Mouse (Mus musculus) MEL (cell line): Measurements from ENCODE around the gene Elk4. TPM values are rescaled to one million over a fixed set of nuclear protein-coding genes. Genes with fewer than 3 reads are reported as not detected.

Source experiments
- DNase-seq: peaks from one replicate; pipeline ENCODE4 v3.0.0; 2011; ENCODE audit warnings: low read depth, low spot score
- H3K27ac ChIP-seq: 2 replicates; pipeline ENCODE4 v1.5.1; 2012; ENCODE audit warnings: low read depth, mild to moderate bottlenecking, control low read depth, low read length, moderate library complexity; ENCODE audit not compliant: control insufficient read depth
- H3K27me3 ChIP-seq, 2 experiments: fragments of 150-350 bp in 1 of 2; sonication (generic) in 1 of 2; 2 replicates each; pipeline ENCODE4 v1.6.1; 2012; ENCODE audit warnings: low read length in 2 of 2, mild to moderate bottlenecking in 2 of 2, improper control_type of control experiment in 1 of 2, moderate library complexity in 1 of 2; ENCODE audit not compliant: insufficient read depth in 2 of 2, control insufficient read depth in 1 of 2
- H3K36me3 ChIP-seq, 2 experiments: 2 replicates each; pipeline ENCODE4 v1.6.1; 2012 to 2014; ENCODE audit warnings: low read length in 2 of 2, improper control_type of control experiment in 1 of 2, inconsistent platforms in 1 of 2, mild to moderate bottlenecking in 1 of 2; ENCODE audit not compliant: insufficient read depth in 2 of 2, control insufficient read depth in 1 of 2
- H3K4me1 ChIP-seq, 2 experiments: fragments of 150-350 bp in 1 of 2; sonication (generic) in 1 of 2; 2 replicates each; pipeline ENCODE4 v1.6.1; 2012; ENCODE audit warnings: low read length in 2 of 2, improper control_type of control experiment in 1 of 2, mild to moderate bottlenecking in 1 of 2; ENCODE audit not compliant: insufficient read depth in 2 of 2, control insufficient read depth in 1 of 2
- H3K4me3 ChIP-seq, 2 experiments: fragments of 150-350 bp in 1 of 2; sonication (generic) in 1 of 2; 2 replicates each; pipeline ENCODE4 v1.5.1; 2012; ENCODE audit warnings: low read depth in 2 of 2, low read length in 2 of 2, mild to moderate bottlenecking in 2 of 2, moderate library complexity in 2 of 2, control low read depth in 1 of 2, improper control_type of control experiment in 1 of 2; ENCODE audit not compliant: control insufficient read depth in 1 of 2, insufficient read depth in 1 of 2
- H3K79me2 ChIP-seq: 2 replicates; pipeline ENCODE4 v1.6.1; 2012; ENCODE audit warnings: mild to moderate bottlenecking, low read length, moderate library complexity; ENCODE audit not compliant: control insufficient read depth, poor library complexity, insufficient read depth
- H3K9ac ChIP-seq: 2 replicates; pipeline ENCODE4 v1.6.1; 2012; ENCODE audit warnings: low read depth, mild to moderate bottlenecking, control low read depth, low read length, moderate library complexity; ENCODE audit not compliant: control insufficient read depth, poor library complexity, severe bottlenecking
- H3K9me3 ChIP-seq: fragments of 150-350 bp; sonication (generic); replicated peaks from 2 replicates; pipeline ENCODE4 v1.6.1; 2012; ENCODE audit warnings: mild to moderate bottlenecking, low read length, improper control_type of control experiment, moderate library complexity; ENCODE audit not compliant: insufficient read depth
- CHD2 ChIP-seq: IDR thresholded peaks from 2 replicates; pipeline ENCODE4 v1.6.1; 2011; ENCODE audit warnings: low read length, improper control_type of control experiment
- CTCF ChIP-seq, 3 experiments: IDR thresholded peaks in 2 of 3; conservative IDR thresholded peaks in 1 of 3; 2 replicates each; pipeline ENCODE4 v1.5.1; 2011 to 2012; ENCODE audit warnings: low read length in 3 of 3, low read depth in 2 of 3, mild to moderate bottlenecking in 2 of 3, improper control_type of control experiment in 1 of 3, inconsistent platforms in 1 of 3, mixed read lengths in 1 of 3, moderate library complexity in 1 of 3; ENCODE audit not compliant: control insufficient read depth in 1 of 3, insufficient read depth in 1 of 3, poor library complexity in 1 of 3, severe bottlenecking in 1 of 3
- E2F4 ChIP-seq: IDR thresholded peaks from 2 replicates; pipeline ENCODE4 v1.6.1; 2011; ENCODE audit warnings: low read depth, low read length, improper control_type of control experiment, borderline replicate concordance
- ELF1 ChIP-seq: IDR thresholded peaks from 2 replicates; pipeline ENCODE4 v1.6.1; 2014; ENCODE audit warnings: low read depth, mild to moderate bottlenecking, inconsistent platforms, low read length, improper control_type of control experiment, moderate library complexity
- EP300 ChIP-seq, 2 experiments: IDR thresholded peaks; 2 replicates each; pipeline ENCODE4 v1.6.1; 2011; ENCODE audit warnings: improper control_type of control experiment in 2 of 2, low read length in 2 of 2, low read depth in 1 of 2, mild to moderate bottlenecking in 1 of 2
- ETS1 ChIP-seq: IDR thresholded peaks from 2 replicates; pipeline ENCODE4 v1.6.1; 2012; ENCODE audit warnings: low read depth, mild to moderate bottlenecking, inconsistent platforms, low read length, improper control_type of control experiment, moderate library complexity
- GATA1 ChIP-seq: IDR thresholded peaks from 2 replicates; pipeline ENCODE4 v1.6.1; 2011; ENCODE audit warnings: low read depth, low read length, improper control_type of control experiment
- KAT2A ChIP-seq: conservative IDR thresholded peaks from 2 replicates; pipeline ENCODE4 v1.6.1; 2012; ENCODE audit warnings: low read depth, low read length, improper control_type of control experiment, inconsistent platforms
- MAFK ChIP-seq: IDR thresholded peaks from 2 replicates; pipeline ENCODE4 v1.6.1; 2011; ENCODE audit warnings: low read depth, mild to moderate bottlenecking, low read length, improper control_type of control experiment, borderline replicate concordance
- MEF2A ChIP-seq: IDR thresholded peaks from 2 replicates; pipeline ENCODE4 v1.6.1; 2014; ENCODE audit warnings: low read depth, mild to moderate bottlenecking, inconsistent platforms, low read length, improper control_type of control experiment; ENCODE audit not compliant: poor library complexity, insufficient replicate concordance, severe bottlenecking; ENCODE audit errors: extremely low read depth
- MYC ChIP-seq: IDR thresholded peaks from 2 replicates; pipeline ENCODE4 v1.6.1; 2011; ENCODE audit warnings: low read depth, mild to moderate bottlenecking, low read length, improper control_type of control experiment, moderate library complexity
- NELFE ChIP-seq: IDR thresholded peaks from 2 replicates; pipeline ENCODE4 v1.6.1; 2011; ENCODE audit warnings: low read depth, low read length, improper control_type of control experiment
- NRF1 ChIP-seq: IDR thresholded peaks from 2 replicates; pipeline ENCODE4 v1.6.1; 2014; ENCODE audit warnings: low read depth, mild to moderate bottlenecking, inconsistent platforms, low read length, improper control_type of control experiment, moderate library complexity; ENCODE audit not compliant: poor library complexity, insufficient read depth, severe bottlenecking
- POLR2AphosphoS2 ChIP-seq: IDR thresholded peaks from 2 replicates; pipeline ENCODE4 v1.6.1; 2011; ENCODE audit warnings: low read length, improper control_type of control experiment
- POLR2AphosphoS5 ChIP-seq: IDR thresholded peaks from 2 replicates; pipeline ENCODE4 v1.6.1; 2012; ENCODE audit warnings: low read depth, borderline replicate concordance, mild to moderate bottlenecking, inconsistent platforms, low read length, moderate library complexity, mixed read lengths
- RAD21 ChIP-seq: IDR thresholded peaks from 2 replicates; pipeline ENCODE4 v1.6.1; 2011; ENCODE audit warnings: mild to moderate bottlenecking, low read depth, low read length, improper control_type of control experiment
- SMC3 ChIP-seq: IDR thresholded peaks from 2 replicates; pipeline ENCODE4 v1.6.1; 2011; ENCODE audit warnings: low read depth, low read length, improper control_type of control experiment
- TBP ChIP-seq: IDR thresholded peaks from 2 replicates; pipeline ENCODE4 v1.8.0; 2011; ENCODE audit warnings: low read depth, low read length, improper control_type of control experiment
- ZC3H11A ChIP-seq: IDR thresholded peaks from 2 replicates; pipeline ENCODE4 v1.6.1; 2012; ENCODE audit warnings: low read depth, mild to moderate bottlenecking, inconsistent platforms, low read length, improper control_type of control experiment
- ZKSCAN1 ChIP-seq: IDR thresholded peaks from 2 replicates; pipeline ENCODE4 v1.6.1; 2012; ENCODE audit warnings: low read depth, mild to moderate bottlenecking, inconsistent platforms, low read length, improper control_type of control experiment, moderate library complexity
- ZMIZ1 ChIP-seq: IDR thresholded peaks from 2 replicates; pipeline ENCODE4 v1.6.1; 2012; ENCODE audit warnings: low read depth, mild to moderate bottlenecking, inconsistent platforms, low read length, improper control_type of control experiment, moderate library complexity
- polyA plus RNA-seq, 2 experiments: library from polyadenylated mRNA; stranded (reverse) in 1 of 2; unstranded in 1 of 2; fragments of >175 nt in 1 of 2; fragments of >200 nt in 1 of 2; gene quantifications; 2 replicates each; pipeline versions ENCODE4 v1.2.1 to v1.2.4; 2012; ENCODE audit warnings: low replicate concordance in 2 of 2, low read depth in 1 of 2; ENCODE audit not compliant: insufficient read length in 2 of 2, insufficient read depth in 1 of 2, missing spikeins in 1 of 2
- total RNA-seq: library from RNA; depleted of rRNA; stranded (reverse); fragments of 300-350 nt; gene quantifications from 2 replicates; pipeline ENCODE4 v1.2.3, GENCODE M21; 2012

The Elk4 gene
- total and polyA plus RNA-seq, 3 experiments = 19.4 to 191 (median 20.3) TPM

GRCm38 (mm10) chr1:132054387-132054786, 47.0 kb downstream of the Elk4 start (continued):
- TF ChIP-seq ZMIZ1 (no peak), MAFK (no peak), SMC3 (peak; percentile 31; the same call in 1 of the 2 replicates), ETS1 (peak; percentile 50), KAT2A (no peak), TBP (no peak), RAD21 (no peak), ZKSCAN1 (no peak)

- Histone ChIP-seq H3K36me3 (peaks cover 0 to 12% of the 10 kb centered on the region in 2 experiments; a peak in 2 of 4 replicates), H3K27ac (peak overlapping the region; percentile 19), H3K4me1 (peaks cover 6 to 19% of the 10 kb centered on the region in 2 experiments), H3K4me3 (no peak overlapping the region), H3K9me3 (no peaks in the 10 kb centered on the region), H3K79me2 (no peaks in the 10 kb centered on the region), H3K27me3 (no peaks in the 10 kb centered on the region), H3K9ac (no peak overlapping the region)
- TF ChIP-seq SMC3 = no peak
- TF ChIP-seq MEF2A = no peak
- no peak for TF ChIP-seq ZKSCAN1
- TF ChIP-seq MAFK = no peak
- TF ChIP-seq GATA1 = no peak
- no peak for TF ChIP-seq MYC
- TF ChIP-seq ELF1 = no peak
- TF ChIP-seq POLR2AphosphoS2 = no peak
- no peak for TF ChIP-seq CTCF (IDR thresholded peaks at IDR 0.05 in 2 of 3, conservative IDR thresholded peaks at IDR 0.05 in 1 of 3; ENCODE audit: control insufficient read depth in 1 of 3, insufficient read depth in 1 of 3, low read depth in 2 of 3, low read length in 3 of 3, poor library complexity in 1 of 3, severe bottlenecking in 1 of 3)
- TF ChIP-seq ZC3H11A = no peak
- no peak for TF ChIP-seq RAD21
- TF ChIP-seq E2F4 = no peak
- no peak for TF ChIP-seq EP300 (IDR thresholded peaks at IDR 0.05; ENCODE audit: low read depth in 1 of 2, low read length in 2 of 2)
- TF ChIP-seq TBP = no peak
- TF ChIP-seq NELFE = no peak
- no peak for TF ChIP-seq POLR2AphosphoS5
- no peak for TF ChIP-seq CHD2
- TF ChIP-seq NRF1 = no peak
- DNase-seq = no peak
Observed at GRCm38 (mm10) chr1:132055054-132055664, 47.8 kb downstream of the Elk4 start.
